Mouse (Mus musculus) hindbrain, embryonic 14.5 days (tissue): Measurements from ENCODE around the gene Xpc. TPM values are rescaled to one million over a fixed set of nuclear protein-coding genes. Genes with fewer than 3 reads are reported as not detected.
A peak's percentile ranks its signal among the peaks of the same experiment; 100 is the strongest.
"Not testable (repeated sequence)": the region's sequence is repeated elsewhere in the genome, so short reads cannot be mapped to it uniquely, and the experiment has no call there.

Experiments
- ATAC-seq: fragments of 200-750 bp; cut with Nextera tagmentation; 2 replicates; pipeline ENCODE4 v1.8.0; 2017; ENCODE audit warnings: moderate number of reproducible peaks, mild to moderate bottlenecking, moderate TSS enrichment, moderate library complexity; ENCODE audit not compliant: low FRiP score
- DNase-seq: peaks from one replicate; pipeline ENCODE4 v3.0.0-alpha.2; 2015; ENCODE audit warnings: low spot score
- H3K27ac ChIP-seq: fragments of 300-500 bp; sonication (generic); 2 replicates; pipeline ENCODE4 v1.5.1; 2014; ENCODE audit warnings: mild to moderate bottlenecking, moderate library complexity
- H3K27me3 ChIP-seq: fragments of 300-500 bp; sonication (generic); 2 replicates; pipeline ENCODE4 v1.6.1; 2014; ENCODE audit warnings: mild to moderate bottlenecking, low read length, mixed read lengths; ENCODE audit not compliant: control insufficient read depth, insufficient read depth
- H3K36me3 ChIP-seq: fragments of 300-500 bp; sonication (generic); replicated peaks from 2 replicates; pipeline ENCODE4 v1.6.1; 2014; ENCODE audit not compliant: control insufficient read depth, insufficient read depth
- H3K4me1 ChIP-seq: fragments of 300-500 bp; sonication (generic); replicated peaks from 2 replicates; pipeline ENCODE4 v1.6.1; 2014; ENCODE audit warnings: antibody characterized with exemption, low read length, mixed read lengths; ENCODE audit not compliant: control insufficient read depth, insufficient read depth
- H3K4me2 ChIP-seq: fragments of 300-500 bp; sonication (generic); replicated peaks from 2 replicates; pipeline ENCODE4 v1.6.1; 2014; ENCODE audit warnings: mild to moderate bottlenecking, moderate library complexity
- H3K4me3 ChIP-seq: fragments of 300-500 bp; sonication (generic); replicated peaks from 2 replicates; pipeline ENCODE4 v1.5.1; 2014; ENCODE audit warnings: mild to moderate bottlenecking, low read length
- H3K9ac ChIP-seq: fragments of 300-500 bp; sonication (generic); 2 replicates; pipeline ENCODE4 v1.6.1; 2014
- H3K9me3 ChIP-seq: fragments of 300-500 bp; sonication (generic); 2 replicates; pipeline ENCODE4 v1.6.1; 2016; ENCODE audit warnings: low read length; ENCODE audit not compliant: control insufficient read depth
- WGBS: fragments of 180-500 bp; shearing (Covaris S2); extraction: QIAGEN DNeasy Blood & Tissue Kit; methylation state at CpG from one replicate; pipeline ENCODE4 v1.1.7; 2014; 5-methylcytosine and 5-hydroxymethylcytosine counted together
- polyA plus RNA-seq: library from polyadenylated mRNA; unstranded; fragments of >200 nt; fragmentation: Nextera tagmentation; extraction: Ambion mirVana; gene quantifications from 2 replicates; pipeline ENCODE4 v1.2.1, GENCODE M21; 2014

The Xpc gene
- polyA plus RNA-seq, 1 experiment from 2014 or later, result 17.2 TPM

DNA sequence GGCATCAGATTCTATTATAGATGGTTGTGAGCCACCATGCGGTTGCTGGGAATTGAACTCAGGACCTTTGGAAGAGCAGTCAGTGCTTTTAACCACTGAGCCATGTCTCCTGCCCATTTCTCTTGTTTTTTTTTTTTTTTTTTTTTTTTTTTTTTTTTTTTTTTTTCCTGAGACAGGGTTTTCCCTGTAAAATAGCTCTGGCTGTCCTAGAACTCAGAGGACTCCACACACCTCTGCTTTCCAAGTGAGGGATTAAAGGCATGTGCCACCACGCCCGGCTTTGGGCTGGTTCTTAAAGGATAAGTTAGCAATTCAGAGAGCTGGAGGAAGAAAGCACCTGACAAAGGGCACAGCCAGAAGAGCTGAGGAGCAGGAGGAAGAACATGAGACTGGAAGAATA, 44.3 kb downstream of the Xpc start:
- H3K9me3 ChIP-seq, ATAC-seq, H3K27me3 ChIP-seq, H3K27ac ChIP-seq, DNase-seq, H3K9ac ChIP-seq: not testable (repeated sequence)
- Histone ChIP-seq H3K36me3 (peaks cover 31% of the 10 kb centered on the region), H3K4me1 (peaks cover 26% of the 10 kb centered on the region), H3K4me2 (0 out of 2 replicates have a peak overlapping the region, but pooled peaks have one; percentile 87), H3K4me3 (peak overlapping the region; percentile 88; the same call in 1 of the 2 replicates)
- 92% methylated on average over 3 of the region's 3 CpGs for WGBS

DNA sequence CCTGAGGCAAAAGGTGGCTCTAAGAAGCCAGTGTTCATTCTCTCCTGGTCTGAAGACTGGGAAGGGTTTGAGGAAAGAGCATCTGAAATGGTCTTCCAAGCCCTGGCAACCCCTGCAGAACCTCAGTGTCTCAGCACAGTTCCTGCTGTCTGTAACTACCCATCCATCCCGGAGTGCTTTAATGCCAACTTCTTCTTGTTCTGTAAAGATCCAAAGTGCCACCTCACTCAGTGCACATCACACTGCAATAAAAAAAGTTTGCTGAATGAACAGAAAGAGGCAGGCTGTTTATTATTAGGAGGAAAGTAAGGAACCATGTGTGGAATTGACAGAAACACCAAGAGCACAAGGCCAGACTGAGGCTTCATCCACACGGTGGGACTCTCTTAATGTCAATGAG, 45.0 kb downstream of the Xpc start:
- WGBS, result 92% methylated on average over 2 of the region's 2 CpGs
- Histone ChIP-seq H3K9me3 (no peaks in the 10 kb centered on the region), H3K9ac (no peak overlapping the region), H3K4me3 (no peak overlapping the region), H3K36me3 (peaks cover 33% of the 10 kb centered on the region), H3K4me1 (peaks cover 26% of the 10 kb centered on the region), H3K27ac (no peak overlapping the region), H3K27me3 (no peaks in the 10 kb centered on the region), H3K4me2 (no peak overlapping the region)
- DNase-seq, result no peak
- no peak for ATAC-seq

DNA sequence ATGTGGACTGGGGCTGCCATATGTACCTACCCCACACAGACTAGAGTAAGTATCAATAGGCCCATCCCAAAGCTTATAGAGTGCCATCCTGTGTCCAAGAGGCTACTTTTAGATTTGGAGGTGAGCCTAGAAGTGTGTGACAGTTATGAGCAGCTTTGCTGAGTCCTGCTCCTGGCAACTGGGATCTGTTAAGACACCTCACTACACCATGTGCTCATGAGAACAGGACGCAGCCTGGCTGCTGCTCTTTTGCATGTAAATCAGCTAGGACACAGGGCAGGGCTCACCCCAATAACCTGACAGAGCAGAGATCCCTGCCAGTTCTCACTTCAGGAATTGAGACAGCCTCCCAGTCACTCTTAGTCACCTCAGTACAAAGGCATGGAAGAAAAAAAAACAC, 48.6 kb downstream of the Xpc start:
- no peaks in the 10 kb centered on the region for H3K9me3 ChIP-seq
- H3K9ac ChIP-seq, result no peak overlapping the region
- no peak overlapping the region for H3K4me2 ChIP-seq
- no peak for DNase-seq
- H3K27ac ChIP-seq, result no peak overlapping the region
- 76% methylated on average over 1 of the region's 1 CpGs for WGBS
- ATAC-seq, result no peak
- H3K27me3 ChIP-seq, result no peaks in the 10 kb centered on the region
- peaks cover 66% of the 10 kb centered on the region for H3K36me3 ChIP-seq
- no peak overlapping the region for H3K4me3 ChIP-seq
- peaks cover 6% of the 10 kb centered on the region for H3K4me1 ChIP-seq

DNA sequence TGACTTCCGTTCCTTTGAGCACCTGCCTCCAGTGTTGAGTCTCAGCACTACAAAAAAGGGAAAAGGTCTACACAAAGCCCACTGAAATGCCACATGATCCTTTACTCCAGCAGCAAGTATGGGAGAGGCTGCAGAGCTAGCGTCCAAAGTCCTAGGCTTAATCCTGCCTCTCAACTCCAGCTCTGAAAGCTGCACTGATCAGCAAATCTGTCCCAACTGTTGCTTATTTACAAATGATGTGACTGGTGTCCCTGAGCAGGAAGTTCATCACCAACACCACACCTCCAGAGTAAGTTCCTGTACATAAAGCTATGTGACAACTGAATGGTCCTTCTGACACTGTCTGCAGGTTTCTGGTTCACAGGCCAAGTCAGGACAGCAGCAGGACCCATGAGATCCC, 49.9 kb downstream of the Xpc start:
- WGBS, result 97% methylated on average over 2 of the region's 2 CpGs
- no peak for ATAC-seq
- peaks cover 65% of the 10 kb centered on the region for H3K36me3 ChIP-seq

DNA sequence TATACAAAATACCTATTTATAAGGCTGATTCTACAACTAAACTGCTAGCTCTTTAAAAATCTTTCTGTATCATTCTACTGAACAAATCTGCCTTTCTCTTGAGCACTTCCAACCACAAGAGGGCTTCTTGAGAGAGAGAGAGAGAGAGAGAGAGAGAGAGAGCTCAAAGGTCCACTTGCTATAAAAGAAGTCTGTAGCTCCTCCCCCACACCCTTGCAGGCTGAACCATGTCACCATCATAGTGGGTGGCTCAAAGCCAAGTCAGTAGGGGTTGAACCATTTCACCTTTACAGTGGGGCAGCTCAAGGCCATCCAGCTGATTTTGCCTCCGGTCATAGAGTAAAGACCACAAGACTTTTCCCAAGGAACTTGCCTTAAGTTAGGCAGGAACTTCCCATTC, 56.2 kb downstream of the Xpc start:
- no peak for ATAC-seq
- Histone ChIP-seq H3K4me1 (no peaks in the 10 kb centered on the region), H3K36me3 (peaks cover 20% of the 10 kb centered on the region), H3K27me3 (no peaks in the 10 kb centered on the region), H3K9me3 (no peaks in the 10 kb centered on the region), H3K27ac (no peak overlapping the region), H3K9ac (no peak overlapping the region), H3K4me3 (no peak overlapping the region), H3K4me2 (no peak overlapping the region)
- 85% methylated on average over 1 of the region's 1 CpGs for WGBS
- DNase-seq, result no peak

More for the DNA sequence above, 49.9 kb downstream of the Xpc start:
- no peak overlapping the region for H3K27ac ChIP-seq
- H3K27me3 ChIP-seq, result no peaks in the 10 kb centered on the region
- no peak for DNase-seq
- H3K4me1 ChIP-seq, result no peaks in the 10 kb centered on the region
- H3K9me3 ChIP-seq, result no peaks in the 10 kb centered on the region
- no peak overlapping the region for H3K4me2 ChIP-seq
- H3K9ac ChIP-seq, result no peak overlapping the region
- H3K4me3 ChIP-seq, result no peak overlapping the region

DNA sequence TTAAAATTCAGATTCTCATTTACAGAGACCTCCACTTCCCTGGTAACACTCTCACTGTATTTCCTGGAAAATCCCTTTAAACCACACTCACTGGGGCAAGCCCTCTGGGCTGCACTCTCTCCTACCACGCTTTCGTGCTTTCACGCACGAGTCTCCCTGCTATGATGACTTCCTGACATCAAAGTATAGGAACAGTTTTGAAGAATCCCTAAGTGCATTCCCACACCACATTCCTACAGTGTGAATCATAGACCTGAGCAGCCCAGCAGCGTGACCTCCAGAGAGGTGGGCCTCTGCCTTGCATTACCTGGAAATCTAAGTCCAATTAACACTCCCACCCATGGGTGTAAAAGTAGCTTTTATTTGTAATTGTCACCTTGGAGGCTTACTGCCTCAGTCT, 61.1 kb downstream of the Xpc start:
- Histone ChIP-seq H3K27me3 (no peaks in the 10 kb centered on the region), H3K36me3 (no peaks in the 10 kb centered on the region), H3K4me1 (no peaks in the 10 kb centered on the region), H3K27ac (no peak overlapping the region), H3K4me2 (no peak overlapping the region), H3K9me3 (no peaks in the 10 kb centered on the region), H3K4me3 (no peak overlapping the region), H3K9ac (no peak overlapping the region)
- 71% methylated on average over 5 of the region's 5 CpGs for WGBS
- no peak for ATAC-seq
- no peak for DNase-seq

DNA sequence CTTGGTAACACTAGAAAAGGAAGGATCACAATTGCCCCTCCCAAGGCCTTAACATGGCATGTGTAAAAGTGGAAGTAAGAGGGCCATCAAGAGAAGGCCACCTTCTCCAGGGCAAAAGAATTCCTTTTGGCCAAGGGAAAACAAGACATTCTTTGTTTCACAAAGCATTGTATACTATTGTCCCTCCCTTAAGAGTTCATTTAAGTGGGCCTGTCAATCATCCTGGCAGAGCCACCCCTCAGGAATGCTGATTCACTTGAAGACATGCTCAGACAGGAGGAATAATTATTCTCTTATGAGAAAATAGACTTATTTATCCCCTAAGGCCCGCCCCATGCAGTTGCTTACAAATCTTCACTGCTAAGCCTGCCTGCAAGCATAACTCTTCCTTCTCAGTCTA, 63.6 kb downstream of the Xpc start:
- Histone ChIP-seq H3K36me3 (no peaks in the 10 kb centered on the region), H3K9ac (no peak overlapping the region), H3K27me3 (no peaks in the 10 kb centered on the region), H3K4me2 (no peak overlapping the region), H3K4me3 (no peak overlapping the region), H3K4me1 (no peaks in the 10 kb centered on the region), H3K9me3 (no peaks in the 10 kb centered on the region), H3K27ac (no peak overlapping the region)
- WGBS, result 47% methylated on average over 1 of the region's 1 CpGs
- DNase-seq (no peak), ATAC-seq (no peak)

DNA sequence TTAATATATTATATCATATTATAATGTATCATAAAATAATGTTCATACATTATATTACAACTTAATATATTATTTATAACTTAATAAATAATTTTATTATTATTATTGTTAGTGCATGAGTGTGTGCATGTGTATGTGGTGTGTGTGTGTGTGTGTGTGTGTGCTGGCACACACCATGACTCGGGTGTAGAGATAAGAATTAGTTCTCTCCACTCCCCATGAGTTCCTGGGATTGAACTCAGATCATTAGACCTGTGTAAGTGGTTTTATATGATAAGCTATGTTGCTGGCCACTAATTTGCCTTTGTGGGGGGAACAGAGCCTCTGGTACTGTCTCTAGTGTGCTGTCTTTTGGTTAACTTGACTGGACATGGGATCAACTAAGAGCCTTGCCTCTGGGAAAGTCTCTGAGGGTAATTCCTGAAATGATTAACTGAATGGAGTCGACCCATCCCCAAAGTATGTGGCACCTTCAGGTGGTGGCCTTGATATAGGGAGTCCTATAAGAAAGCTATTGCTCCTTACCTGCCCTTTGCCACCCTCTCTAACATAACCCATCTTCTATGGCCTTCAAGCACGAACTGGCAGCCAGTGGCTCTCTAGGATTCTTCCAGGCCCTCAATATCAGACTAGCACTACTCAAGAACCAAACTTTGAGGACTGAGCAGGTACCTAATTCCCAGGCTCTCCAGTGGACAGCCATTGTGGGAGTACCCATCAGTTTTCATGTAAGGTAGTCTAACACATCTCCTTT, 66.0 kb downstream of the Xpc start:
- no peak overlapping the region for H3K4me2 ChIP-seq
- DNase-seq (no peak), ATAC-seq (no peak)
- no peaks in the 10 kb centered on the region for H3K9me3 ChIP-seq
- no peaks in the 10 kb centered on the region for H3K27me3 ChIP-seq
- H3K36me3 ChIP-seq, result no peaks in the 10 kb centered on the region
- no peak overlapping the region for H3K9ac ChIP-seq
- no peak overlapping the region for H3K27ac ChIP-seq
- no peak overlapping the region for H3K4me3 ChIP-seq
- 67% methylated on average over 3 of the region's 3 CpGs for WGBS
- no peaks in the 10 kb centered on the region for H3K4me1 ChIP-seq

DNA sequence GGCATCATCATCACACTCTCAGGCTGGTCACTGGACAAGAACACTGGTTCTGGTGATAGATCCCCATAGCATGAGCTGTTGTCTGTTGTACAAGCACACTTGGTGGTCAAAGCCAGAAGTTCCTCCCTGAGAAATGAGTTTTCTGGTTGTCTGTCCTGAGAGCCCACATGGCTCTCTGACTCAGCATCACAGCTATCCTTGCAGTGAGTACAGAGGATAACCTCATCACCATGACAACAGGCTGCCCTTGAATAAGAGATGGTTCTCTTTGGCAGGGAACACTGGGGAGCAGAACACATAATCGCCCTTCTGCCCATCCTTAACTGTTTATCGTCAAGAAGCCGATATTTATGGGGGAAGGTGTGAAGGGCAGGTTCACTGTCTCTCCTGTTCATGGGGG, 70.4 kb downstream of the Xpc start:
- 81% methylated on average over 3 of the region's 3 CpGs for WGBS
- no peaks in the 10 kb centered on the region for H3K9me3 ChIP-seq
- no peak overlapping the region for H3K4me3 ChIP-seq
- H3K27me3 ChIP-seq, result no peaks in the 10 kb centered on the region
- no peak overlapping the region for H3K4me2 ChIP-seq
- DNase-seq, result no peak
- no peak overlapping the region for H3K9ac ChIP-seq
- no peak for ATAC-seq
- H3K4me1 ChIP-seq, result peaks cover 7% of the 10 kb centered on the region
- no peaks in the 10 kb centered on the region for H3K36me3 ChIP-seq
- H3K27ac ChIP-seq, result no peak overlapping the region
